Mouse (Mus musculus): Measurements from ENCODE around the gene Cfi. TPM values are rescaled to one million over a fixed set of nuclear protein-coding genes. Genes with fewer than 3 reads are reported as not detected.
A peak's percentile ranks its signal among the peaks of the same experiment; 100 is the strongest.

Cfi gene
- polyA plus RNA-seq, 1 experiment from 2014 or later = 0.49 TPM

GRCm38 (mm10) chr3:129879131-129879757, 43.6 kb downstream of the Cfi start:
- Histone ChIP-seq H3K4me2 (peak overlapping the region; percentile 93), H3K27me3 (replicated peaks) (no peaks in the 10 kb centered on the region), H3K9me3 (no peaks in the 10 kb centered on the region), H3K4me1 (peaks cover 12% of the 10 kb centered on the region), H3K36me3 (replicated peaks) (no peaks in the 10 kb centered on the region), H3K9ac (peak overlapping the region; percentile 81), H3K4me3 (peak overlapping the region; percentile 78), H3K27ac (peak overlapping the region; percentile 89)
- under 1% methylated on average over 25 of the region's 25 CpGs for WGBS
- peak; percentile 78 for ATAC-seq (replicated peaks)

DNA sequence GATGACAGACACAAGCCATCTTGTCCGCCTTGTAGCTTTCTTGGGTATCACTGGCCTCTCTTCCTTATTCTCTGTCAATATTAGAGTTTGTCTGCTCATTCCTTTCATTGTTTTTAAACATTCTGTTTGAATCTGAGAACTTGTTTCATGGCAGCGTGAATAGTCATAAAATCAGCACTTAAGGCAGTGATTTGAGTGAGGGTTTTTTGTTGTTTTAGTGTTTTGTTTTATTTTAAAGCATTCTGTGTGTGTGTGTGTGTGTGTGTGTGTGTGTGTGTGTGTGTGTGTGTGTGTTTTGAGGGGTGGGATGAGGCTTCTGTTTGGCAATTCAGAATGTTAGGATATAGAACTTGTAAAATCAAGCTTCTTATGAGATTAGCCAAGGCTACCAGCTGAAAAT, 44.2 kb downstream of the Cfi start:
- H3K27ac ChIP-seq = no peak overlapping the region
- H3K4me3 ChIP-seq = peak overlapping the region; percentile 78; the same call in 1 of the 2 replicates
- peak overlapping the region; percentile 93 for H3K4me2 ChIP-seq
- peaks cover 12% of the 10 kb centered on the region for H3K4me1 ChIP-seq
- H3K27me3 ChIP-seq (replicated peaks) = no peaks in the 10 kb centered on the region
- no peaks in the 10 kb centered on the region for H3K9me3 ChIP-seq
- WGBS = 71% methylated on average over 2 of the region's 2 CpGs
- H3K9ac ChIP-seq = no peak overlapping the region
- no peak for ATAC-seq (replicated peaks)
- no peaks in the 10 kb centered on the region for H3K36me3 ChIP-seq (replicated peaks)

GRCm38 (mm10) chr3:129880925-129881593, 45.4 kb downstream of the Cfi start:
- H3K4me2 ChIP-seq = no peak overlapping the region
- H3K36me3 ChIP-seq (replicated peaks) = no peaks in the 10 kb centered on the region
- H3K4me3 ChIP-seq = no peak overlapping the region
- H3K4me1 ChIP-seq = peaks cover 12% of the 10 kb centered on the region
- 89% methylated on average over 8 of the region's 8 CpGs for whole genome bisulfite sequencing
- ATAC-seq (replicated peaks) = no peak
- H3K27me3 ChIP-seq (replicated peaks) = no peaks in the 10 kb centered on the region
- H3K9me3 ChIP-seq = no peaks in the 10 kb centered on the region
- no peak overlapping the region for H3K27ac ChIP-seq
- H3K9ac ChIP-seq = no peak overlapping the region

DNA sequence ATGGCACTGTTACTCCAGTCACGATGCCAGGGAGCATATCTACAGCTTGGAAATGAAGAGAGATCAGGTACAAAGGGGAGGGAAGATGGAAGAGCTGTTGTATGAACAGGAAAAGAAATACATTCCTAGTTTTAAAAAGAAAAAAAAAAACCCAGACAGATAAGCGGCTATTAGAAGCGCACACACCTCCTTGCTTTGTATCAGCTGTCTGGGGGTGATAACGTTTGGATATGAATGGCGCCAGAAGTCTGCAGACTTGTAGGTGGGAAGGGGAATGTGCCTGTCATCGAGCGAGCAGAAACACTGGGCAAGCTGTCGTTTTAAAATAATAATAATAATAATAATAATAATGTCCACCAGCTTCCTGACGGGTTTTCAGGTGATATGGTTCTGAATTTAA, 49.9 kb downstream of the Cfi start:
- ATAC-seq (replicated peaks) = no peak
- 0 out of 2 replicates have a peak, but pooled peaks cover 4% of the 10 kb centered on the region for H3K36me3 ChIP-seq (replicated peaks)
- H3K4me3 ChIP-seq = no peak overlapping the region
- no peaks in the 10 kb centered on the region for H3K27me3 ChIP-seq (replicated peaks)
- 92% methylated on average over 9 of the region's 9 CpGs for WGBS
- H3K27ac ChIP-seq = no peak overlapping the region
- no peak overlapping the region for H3K9ac ChIP-seq
- no peak overlapping the region for H3K4me2 ChIP-seq
- no peaks in the 10 kb centered on the region for H3K9me3 ChIP-seq
- H3K4me1 ChIP-seq = no peaks in the 10 kb centered on the region

GRCm38 (mm10) chr3:129886430-129886829, 50.7 kb downstream of the Cfi start:
- WGBS = 79% methylated on average over 5 of the region's 5 CpGs
- no peak for ATAC-seq (replicated peaks)
- no peak overlapping the region for H3K4me3 ChIP-seq

GRCm38 (mm10) chr3:129887779-129888517, 52.3 kb downstream of the Cfi start:
- WGBS = 92% methylated on average over 13 of the region's 13 CpGs
- H3K4me3 ChIP-seq = no peak overlapping the region

More at GRCm38 (mm10) chr3:129886430-129886829, 50.7 kb downstream of the Cfi start:
- no peaks in the 10 kb centered on the region for H3K9me3 ChIP-seq
- no peak overlapping the region for H3K4me2 ChIP-seq
- no peaks in the 10 kb centered on the region for H3K27me3 ChIP-seq (replicated peaks)
- H3K4me1 ChIP-seq = no peaks in the 10 kb centered on the region
- no peak overlapping the region for H3K9ac ChIP-seq
- 0 out of 2 replicates have a peak, but pooled peaks cover 6% of the 10 kb centered on the region for H3K36me3 ChIP-seq (replicated peaks)
- H3K27ac ChIP-seq = no peak overlapping the region

GRCm38 (mm10) chr3:129892003-129892402, 56.3 kb downstream of the Cfi start:
- H3K4me3 ChIP-seq = no peak overlapping the region
- no peak overlapping the region for H3K4me2 ChIP-seq
- H3K36me3 ChIP-seq (replicated peaks) = peaks cover 6% of the 10 kb centered on the region; the same call in 1 of the 2 replicates
- ATAC-seq (replicated peaks) = no peak
- WGBS = 89% methylated on average over 5 of the region's 5 CpGs
- no peaks in the 10 kb centered on the region for H3K4me1 ChIP-seq
- no peaks in the 10 kb centered on the region for H3K27me3 ChIP-seq (replicated peaks)
- H3K9ac ChIP-seq = no peak overlapping the region
- no peak overlapping the region for H3K27ac ChIP-seq
- H3K9me3 ChIP-seq = no peaks in the 10 kb centered on the region

More at GRCm38 (mm10) chr3:129887779-129888517, 52.3 kb downstream of the Cfi start:
- H3K27me3 ChIP-seq (replicated peaks) = no peaks in the 10 kb centered on the region
- H3K4me1 ChIP-seq = no peaks in the 10 kb centered on the region
- H3K36me3 ChIP-seq (replicated peaks) = peaks cover 6% of the 10 kb centered on the region; the same call in 1 of the 2 replicates
- H3K27ac ChIP-seq = no peak overlapping the region
- no peaks in the 10 kb centered on the region for H3K9me3 ChIP-seq
- no peak for ATAC-seq (replicated peaks)
- no peak overlapping the region for H3K4me2 ChIP-seq
- H3K9ac ChIP-seq = no peak overlapping the region

- Histone ChIP-seq H3K4me2 (no peak overlapping the region), H3K27ac (no peak overlapping the region), H3K36me3 (replicated peaks) (peaks cover 6% of the 10 kb centered on the region; the same call in 1 of the 2 replicates), H3K9me3 (no peaks in the 10 kb centered on the region), H3K27me3 (replicated peaks) (no peaks in the 10 kb centered on the region), H3K9ac (no peak overlapping the region), H3K4me1 (no peaks in the 10 kb centered on the region), H3K4me3 (no peak overlapping the region)
- ATAC-seq (replicated peaks) = no peak
- WGBS = 93% methylated on average over 3 of the region's 3 CpGs
Measured at GRCm38 (mm10) chr3:129893143-129893542, 57.5 kb downstream of the Cfi start.

- Histone ChIP-seq H3K4me3 (no peak overlapping the region), H3K9me3 (no peaks in the 10 kb centered on the region), H3K9ac (no peak overlapping the region), H3K36me3 (replicated peaks) (no peaks in the 10 kb centered on the region; the same call in 1 of the 2 replicates), H3K27ac (no peak overlapping the region), H3K4me1 (peaks cover 3% of the 10 kb centered on the region), H3K4me2 (no peak overlapping the region), H3K27me3 (replicated peaks) (no peaks in the 10 kb centered on the region)
- 92% methylated on average over 6 of the region's 6 CpGs for WGBS
- no peak for ATAC-seq (replicated peaks)
Measured at GRCm38 (mm10) chr3:129896591-129896990, 60.9 kb downstream of the Cfi start.

GRCm38 (mm10) chr3:129898886-129899285, 63.2 kb downstream of the Cfi start:
- no peak for ATAC-seq (replicated peaks)
- no peak overlapping the region for H3K27ac ChIP-seq
- H3K4me1 ChIP-seq = peaks cover 11% of the 10 kb centered on the region
- H3K4me2 ChIP-seq = no peak overlapping the region
- no peaks in the 10 kb centered on the region for H3K27me3 ChIP-seq (replicated peaks)
- H3K4me3 ChIP-seq = no peak overlapping the region
- H3K9me3 ChIP-seq = no peaks in the 10 kb centered on the region
- 60% methylated on average over 4 of the region's 4 CpGs for WGBS
- no peak overlapping the region for H3K9ac ChIP-seq
- no peaks in the 10 kb centered on the region for H3K36me3 ChIP-seq (replicated peaks)

GRCm38 (mm10) chr3:129901271-129901809, 65.7 kb downstream of the Cfi start, which contains the start of gene Casp6:
TSS of gene Casp6 (plus strand) at chr3:129901425.
- ATAC-seq (replicated peaks) = peak; percentile 96
- Histone ChIP-seq H3K27me3 (replicated peaks) (no peaks in the 10 kb centered on the region), H3K4me3 (peak within 1 kb of the TSS; percentile 53), H3K9me3 (no peaks in the 10 kb centered on the region), H3K4me1 (peaks cover 11% of the 10 kb centered on the region), H3K36me3 (replicated peaks) (no peaks in the 10 kb centered on the region), H3K4me2 (peak within 1 kb of the TSS; percentile 77), H3K9ac (peak within 1 kb of the TSS; percentile 37), H3K27ac (no peak within 1 kb of the TSS)
- 1% methylated on average over 34 of the region's 34 CpGs for WGBS

DNA sequence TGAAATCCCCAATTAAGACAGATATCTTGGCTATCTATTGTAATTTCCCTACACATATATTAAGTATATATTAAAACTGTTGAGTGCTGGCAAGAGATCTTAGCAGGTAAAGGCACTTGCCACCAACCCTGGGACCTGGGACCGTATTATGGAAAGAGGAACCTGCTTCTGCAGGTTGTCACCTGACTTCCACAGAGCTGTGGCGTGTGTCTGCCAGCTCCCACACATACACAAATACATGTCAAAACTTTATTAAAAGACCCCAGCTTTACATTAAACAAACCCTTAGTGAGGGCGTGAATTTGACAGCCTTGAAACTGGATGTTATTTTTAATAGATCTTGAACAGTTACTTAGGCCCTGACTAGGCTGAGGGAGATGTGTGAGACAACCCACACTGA, 67.7 kb downstream of the Cfi start:
- H3K4me3 ChIP-seq = no peak overlapping the region
- ATAC-seq (replicated peaks) = no peak
- H3K27ac ChIP-seq = no peak overlapping the region
- no peaks in the 10 kb centered on the region for H3K9me3 ChIP-seq
- no peak overlapping the region for H3K4me2 ChIP-seq
- H3K4me1 ChIP-seq = peaks cover 11% of the 10 kb centered on the region
- H3K36me3 ChIP-seq (replicated peaks) = no peaks in the 10 kb centered on the region
- H3K27me3 ChIP-seq (replicated peaks) = no peaks in the 10 kb centered on the region
- no peak overlapping the region for H3K9ac ChIP-seq
- 95% methylated on average over 3 of the region's 3 CpGs for WGBS
